Mouse (Mus musculus) CH12.LX (cell line): ENCODE measurements around the gene Zc3h6. TPM values are rescaled to one million over a fixed set of nuclear protein-coding genes. Genes with fewer than 3 reads are reported as not detected.

Experiments used
- DNase-seq: peaks from one replicate; pipeline ENCODE4 v3.0.0-alpha.2; 2013; ENCODE audit errors: extremely low read depth
- H3K27ac ChIP-seq: 2 replicates; pipeline ENCODE4 v1.5.1; 2012; ENCODE audit warnings: low read depth, mild to moderate bottlenecking, control low read depth, moderate library complexity; ENCODE audit not compliant: insufficient read depth
- H3K27me3 ChIP-seq: replicated peaks from 2 replicates; pipeline ENCODE3; 2012; ENCODE audit warnings: inconsistent platforms
- H3K36me3 ChIP-seq, 2 experiments: replicated peaks in 1 of 2; 2 replicates each; pipeline versions ENCODE3 to v1.6.1; 2012; ENCODE audit warnings: inconsistent platforms in 1 of 2, low read length in 1 of 2, mild to moderate bottlenecking in 1 of 2, mixed read lengths in 1 of 2, moderate library complexity in 1 of 2; ENCODE audit not compliant: control insufficient read depth in 1 of 2, insufficient read depth in 1 of 2
- H3K4me1 ChIP-seq, 2 experiments: 2 replicates each; pipeline ENCODE4 v1.6.1; 2012; ENCODE audit warnings: inconsistent platforms in 1 of 2, moderate library complexity in 1 of 2; ENCODE audit not compliant: insufficient read depth in 2 of 2, control insufficient read depth in 1 of 2
- H3K4me2 ChIP-seq: 2 replicates; pipeline ENCODE4 v1.6.1; 2012; ENCODE audit warnings: low read depth, mild to moderate bottlenecking, control low read depth; ENCODE audit not compliant: poor library complexity, insufficient read depth, severe bottlenecking
- H3K4me3 ChIP-seq, 3 experiments: fragments of 150-350 bp in 1 of 3; sonication (generic) in 1 of 3; replicated peaks in 1 of 3; 2 replicates each; pipeline versions ENCODE3 to v1.5.1; 2011 to 2012; ENCODE audit warnings: low read depth in 2 of 3, low read length in 2 of 3, mild to moderate bottlenecking in 2 of 3, moderate library complexity in 2 of 3, control low read depth in 1 of 3, improper control_type of control experiment in 1 of 3, inconsistent platforms in 1 of 3, mixed read lengths in 1 of 3; ENCODE audit not compliant: poor library complexity in 1 of 3
- H3K79me2 ChIP-seq: replicated peaks from 2 replicates; pipeline ENCODE4 v1.6.1; 2012; ENCODE audit warnings: mild to moderate bottlenecking, moderate library complexity; ENCODE audit not compliant: control insufficient read depth, poor library complexity, insufficient read depth, severe bottlenecking; ENCODE audit errors: extremely low read depth
- H3K9ac ChIP-seq: 2 replicates; pipeline ENCODE4 v1.6.1; 2012; ENCODE audit warnings: low read depth, mild to moderate bottlenecking, control low read depth, moderate library complexity; ENCODE audit not compliant: insufficient read depth
- H3K9me3 ChIP-seq: replicated peaks from 2 replicates; pipeline ENCODE3; 2012; ENCODE audit warnings: low read length, inconsistent platforms, mixed read lengths
- BHLHE40 ChIP-seq: IDR thresholded peaks from 2 replicates; pipeline ENCODE4 v1.6.1; 2011; ENCODE audit warnings: mild to moderate bottlenecking, low read depth, low read length, improper control_type of control experiment
- CHD1 ChIP-seq: IDR thresholded peaks from 2 replicates; pipeline ENCODE4 v1.6.1; 2012; ENCODE audit warnings: low read depth, low read length, improper control_type of control experiment, inconsistent platforms
- CHD2 ChIP-seq: IDR thresholded peaks from 2 replicates; pipeline ENCODE4 v1.6.1; 2011; ENCODE audit warnings: low read length, improper control_type of control experiment
- CTCF ChIP-seq, 2 experiments: IDR thresholded peaks in 1 of 2; conservative IDR thresholded peaks in 1 of 2; 2 replicates each; pipeline ENCODE4 v1.5.1; 2011 to 2012; ENCODE audit warnings: low read depth in 2 of 2, low read length in 2 of 2, improper control_type of control experiment in 1 of 2, inconsistent platforms in 1 of 2, mild to moderate bottlenecking in 1 of 2, moderate library complexity in 1 of 2
- E2F4 ChIP-seq: IDR thresholded peaks from 2 replicates; pipeline ENCODE4 v1.6.1; 2011; ENCODE audit warnings: low read depth, low read length, improper control_type of control experiment; ENCODE audit not compliant: insufficient replicate concordance
- ELF1 ChIP-seq: IDR thresholded peaks from 2 replicates; pipeline ENCODE4 v1.6.1; 2014; ENCODE audit warnings: low read depth, mild to moderate bottlenecking, inconsistent platforms, low read length, improper control_type of control experiment
- EP300 ChIP-seq: IDR thresholded peaks from 2 replicates; pipeline ENCODE4 v1.6.1; 2011; ENCODE audit warnings: low read length, improper control_type of control experiment
- ETS1 ChIP-seq: conservative IDR thresholded peaks from 2 replicates; pipeline ENCODE4 v1.6.1; 2012; ENCODE audit warnings: low read depth, mild to moderate bottlenecking, inconsistent platforms, low read length, improper control_type of control experiment, moderate library complexity
- HCFC1 ChIP-seq: IDR thresholded peaks from 2 replicates; pipeline ENCODE4 v1.6.1; 2012; ENCODE audit warnings: low read depth, mild to moderate bottlenecking, inconsistent platforms, low read length, improper control_type of control experiment
- IRF4 ChIP-seq: IDR thresholded peaks from 2 replicates; pipeline ENCODE4 v1.6.1; 2014; ENCODE audit warnings: low read depth, mild to moderate bottlenecking, inconsistent platforms, low read length, improper control_type of control experiment
- KAT2A ChIP-seq: IDR thresholded peaks from 2 replicates; pipeline ENCODE4 v1.6.1; 2012; ENCODE audit warnings: low read length, improper control_type of control experiment, inconsistent platforms; ENCODE audit not compliant: insufficient replicate concordance
- MAFK ChIP-seq: IDR thresholded peaks from 2 replicates; pipeline ENCODE4 v1.6.1; 2011; ENCODE audit warnings: low read length, improper control_type of control experiment; ENCODE audit not compliant: insufficient replicate concordance
- MAX ChIP-seq: IDR thresholded peaks from 2 replicates; pipeline ENCODE4 v1.6.1; 2011; ENCODE audit warnings: low read length, improper control_type of control experiment
- MAZ ChIP-seq: IDR thresholded peaks from 2 replicates; pipeline ENCODE4 v1.6.1; 2012; ENCODE audit warnings: low read depth, mild to moderate bottlenecking, inconsistent platforms, low read length, improper control_type of control experiment, moderate library complexity
- MEF2A ChIP-seq: IDR thresholded peaks from 2 replicates; pipeline ENCODE4 v1.6.1; 2014; ENCODE audit warnings: low read depth, mild to moderate bottlenecking, inconsistent platforms, low read length, improper control_type of control experiment, borderline replicate concordance
- MXI1 ChIP-seq: IDR thresholded peaks from 2 replicates; pipeline ENCODE4 v1.6.1; 2011; ENCODE audit warnings: mild to moderate bottlenecking, low read depth, low read length, improper control_type of control experiment
- MYC ChIP-seq: IDR thresholded peaks from 2 replicates; pipeline ENCODE4 v1.6.1; 2011; ENCODE audit warnings: low read depth, mild to moderate bottlenecking, improper control_type of control experiment, low read length
- NELFE ChIP-seq: IDR thresholded peaks from 2 replicates; pipeline ENCODE4 v1.6.1; 2011; ENCODE audit warnings: low read depth, low read length, improper control_type of control experiment
- PAX5 ChIP-seq: IDR thresholded peaks from 2 replicates; pipeline ENCODE4 v1.6.1; 2012; ENCODE audit warnings: low read length, inconsistent platforms, mixed read lengths
- POLR2A ChIP-seq: IDR thresholded peaks from 2 replicates; pipeline ENCODE4 v1.6.1; 2011; ENCODE audit warnings: low read depth, mild to moderate bottlenecking, improper control_type of control experiment, low read length
- RAD21 ChIP-seq: IDR thresholded peaks from 2 replicates; pipeline ENCODE4 v1.6.1; 2011; ENCODE audit warnings: low read depth, mild to moderate bottlenecking, low read length, improper control_type of control experiment, moderate library complexity
- RCOR1 ChIP-seq: conservative IDR thresholded peaks from 2 replicates; pipeline ENCODE4 v1.6.1; 2012; ENCODE audit warnings: low read depth, mild to moderate bottlenecking, inconsistent platforms, low read length, improper control_type of control experiment
- SMC3 ChIP-seq: IDR thresholded peaks from 2 replicates; pipeline ENCODE4 v1.6.1; 2011; ENCODE audit warnings: low read depth, low read length, improper control_type of control experiment
- UBTF ChIP-seq: IDR thresholded peaks from 2 replicates; pipeline ENCODE4 v1.6.1; 2012; ENCODE audit warnings: low read depth, mild to moderate bottlenecking, inconsistent platforms, low read length, improper control_type of control experiment, moderate library complexity
- USF2 ChIP-seq: conservative IDR thresholded peaks from 2 replicates; pipeline ENCODE4 v1.6.1; 2011; ENCODE audit warnings: low read depth, low read length, improper control_type of control experiment
- ZNF384 ChIP-seq: IDR thresholded peaks from 2 replicates; pipeline ENCODE4 v1.6.1; 2012; ENCODE audit warnings: low read depth, low read length, improper control_type of control experiment, inconsistent platforms
- dilution Hi-C: fragments of 300-500 bp; cut with MboI; formaldehyde crosslinking; loops from 2 replicates; pipeline ENCODE4 v1.14.3; 2020; ENCODE audit warnings: low sequenced_read_pairs; ENCODE audit not compliant: extremely low pct_unique_long_range_greater_than_20kb, extremely low pct_ligation_motif_present
- in situ Hi-C: fragments of 300-500 bp; cut with MboI; formaldehyde crosslinking; loops from 3 replicates; pipeline ENCODE4 v1.14.3; 2019; ENCODE audit warnings: low sequenced_read_pairs, low pct_ligation_motif_present, low pct_unique_long_range_greater_than_20kb, mixed read lengths
- polyA plus RNA-seq: library from polyadenylated mRNA; unstranded; fragments of >175 nt; gene quantifications from 2 replicates; pipeline ENCODE4 v1.2.1, GENCODE M21; 2012; ENCODE audit warnings: low read depth; ENCODE audit not compliant: insufficient read length
- total RNA-seq, 2 experiments: library from RNA; depleted of rRNA; stranded (reverse); fragments of 300-350 nt in 1 of 2; fragments of >200 nt in 1 of 2; gene quantifications; 2 replicates each; pipeline ENCODE4 v1.2.3; 2012 to 2014

Zc3h6 gene
- total and polyA plus RNA-seq, 3 experiments: 0.59 to 0.72 (median 0.64) TPM

DNA sequence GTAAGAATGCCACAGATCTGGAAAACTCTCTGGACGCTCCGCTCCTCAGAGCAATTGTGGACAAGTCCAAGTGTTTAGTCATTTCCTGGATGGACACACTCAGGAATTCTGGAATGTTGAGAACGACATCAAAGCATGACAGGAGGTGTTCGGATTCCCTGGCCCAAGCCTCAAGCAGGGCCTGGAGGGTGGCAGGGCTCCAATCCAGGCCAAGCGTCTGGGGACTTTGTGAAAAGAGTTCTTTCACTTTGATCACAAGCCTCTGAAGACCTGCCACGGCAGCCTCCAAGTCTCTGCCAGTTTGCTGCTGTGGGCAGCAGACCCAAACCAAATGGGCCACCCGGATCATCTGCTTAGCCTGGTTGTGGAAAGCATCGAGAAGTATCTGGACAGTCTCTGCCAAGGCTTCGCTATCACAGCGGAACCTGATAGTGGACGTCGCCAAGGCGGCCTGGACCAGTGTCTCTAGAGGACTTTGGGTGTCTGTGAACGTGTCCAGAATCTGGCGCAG lies 71.3 kb downstream of the Zc3h6 start:
- Histone ChIP-seq H3K9ac (no peak overlapping the region), H3K4me2 (no peak overlapping the region; the same call in 1 of the 2 replicates), H3K9me3 (no peaks in the 10 kb centered on the region), H3K27me3 (peaks cover under 1% of the 10 kb centered on the region), H3K4me3 (no peak overlapping the region), H3K36me3 (no peaks in the 10 kb centered on the region)
- in situ Hi-C loops (no loop called here), dilution Hi-C loops (no loop called here)
- no peak for DNase-seq
- TF ChIP-seq MEF2A: no peak
- TF ChIP-seq MAFK: no peak
- no peak for TF ChIP-seq RCOR1
- TF ChIP-seq ETS1: no peak
- no peak for TF ChIP-seq CHD1
- no peak for TF ChIP-seq MYC
- no peak for TF ChIP-seq ZNF384
- TF ChIP-seq ELF1: no peak
- no peak for TF ChIP-seq CTCF (conservative IDR thresholded peaks at IDR 0.05 in 1 of 2, IDR thresholded peaks at IDR 0.05 in 1 of 2; ENCODE audit: low read depth in 2 of 2, low read length in 2 of 2)
- no peak for TF ChIP-seq POLR2A
- TF ChIP-seq USF2: no peak
- no peak for TF ChIP-seq MAX
- no peak for TF ChIP-seq PAX5
- no peak for TF ChIP-seq CHD2
- no peak for TF ChIP-seq E2F4
- no peak for TF ChIP-seq BHLHE40
- no peak for TF ChIP-seq SMC3
- no peak for TF ChIP-seq MAZ
- no peak for TF ChIP-seq RAD21
- no peak for TF ChIP-seq UBTF
- TF ChIP-seq, all 38 proteins: peak for 0
- Histone ChIP-seq H3K27ac (no peak overlapping the region), H3K79me2 (no peaks in the 10 kb centered on the region), H3K4me1 (peaks cover 0 to 2% of the 10 kb centered on the region in 2 experiments; a peak in 2 of 4 replicates)

DNA sequence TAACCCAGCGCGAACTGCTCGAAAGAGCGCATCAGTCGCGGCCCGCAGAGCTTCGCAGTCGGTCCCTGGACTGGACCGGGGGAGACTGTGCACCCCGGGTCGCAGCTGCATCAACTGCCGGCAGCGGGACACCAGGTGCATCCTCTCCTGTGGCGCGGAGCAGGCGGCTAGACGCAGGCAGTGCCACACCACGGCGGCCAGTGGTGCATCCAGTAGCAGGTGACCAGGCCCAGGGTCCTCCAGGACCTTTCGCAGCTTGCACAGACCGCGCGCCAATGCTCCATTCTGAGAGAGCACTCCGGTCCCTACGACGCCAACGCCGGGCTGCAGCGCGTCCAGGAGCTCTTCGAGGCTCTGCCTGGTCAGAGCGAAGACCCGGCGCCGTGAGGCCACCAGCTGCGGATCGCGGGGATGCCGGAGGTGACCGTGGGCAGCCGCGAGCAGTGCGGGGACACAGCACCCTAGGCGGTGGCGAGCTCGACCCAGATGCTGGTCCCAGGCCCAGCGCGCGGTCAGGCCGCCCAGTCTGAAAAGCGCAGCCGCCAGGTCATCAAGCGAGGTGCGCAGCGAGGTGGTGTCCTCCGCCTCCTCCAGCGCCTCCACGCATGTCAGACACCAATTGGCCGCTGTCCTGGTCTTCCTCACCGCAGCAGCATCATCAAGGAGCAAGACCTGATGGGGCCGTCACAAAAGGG lies 71.9 kb downstream of the Zc3h6 start:
- no peak overlapping the region for H3K4me3 ChIP-seq
- dilution Hi-C loops (no loop called here), in situ Hi-C loops (no loop called here)
- H3K27ac ChIP-seq: no peak overlapping the region
- no peaks in the 10 kb centered on the region for H3K36me3 ChIP-seq
- peaks cover 0 to 2% of the 10 kb centered on the region in 2 experiments; a peak in 2 of 4 replicates for H3K4me1 ChIP-seq
- H3K9me3 ChIP-seq: no peaks in the 10 kb centered on the region
- no peaks in the 10 kb centered on the region for H3K27me3 ChIP-seq
- no peaks in the 10 kb centered on the region for H3K79me2 ChIP-seq
- H3K4me2 ChIP-seq: no peak overlapping the region; the same call in 1 of the 2 replicates
- no peak for TF ChIP-seq HCFC1
- no peak for TF ChIP-seq BHLHE40
- no peak for TF ChIP-seq NELFE
- no peak for TF ChIP-seq EP300
- no peak for TF ChIP-seq ETS1
- TF ChIP-seq IRF4: no peak
- no peak for TF ChIP-seq ELF1
- TF ChIP-seq KAT2A: no peak
- TF ChIP-seq MXI1: no peak
- no peak for TF ChIP-seq USF2
- TF ChIP-seq RAD21: no peak
- TF ChIP-seq MAFK: no peak
- no peak for DNase-seq
- H3K9ac ChIP-seq: no peak overlapping the region
